Mouse (Mus musculus) spleen, adult 2 months (tissue): ENCODE measurements around the gene Wdr62. TPM values are rescaled to one million over a fixed set of nuclear protein-coding genes. Genes with fewer than 3 reads are reported as not detected.

Experiments used
- DNase-seq, 2 experiments: peaks; one replicate each; pipeline versions ENCODE4 v3.0.0 to v3.0.0-alpha.2; 2012 to 2021; ENCODE audit warnings: low spot score in 2 of 2, low read depth in 1 of 2
- H3K27ac ChIP-seq: fragments of 200-500 bp; 2 replicates; pipeline ENCODE4 v1.5.1; 2012; ENCODE audit warnings: low read length, inconsistent platforms; ENCODE audit not compliant: insufficient read depth
- H3K27me3 ChIP-seq: fragments of 200-500 bp; 2 replicates; pipeline ENCODE4 v1.6.1; 2012; ENCODE audit warnings: mild to moderate bottlenecking, moderate library complexity, low read length, inconsistent platforms; ENCODE audit not compliant: control insufficient read depth, insufficient read depth
- H3K36me3 ChIP-seq: fragments of 200-500 bp; 2 replicates; pipeline ENCODE4 v1.6.1; 2012; ENCODE audit warnings: mild to moderate bottlenecking, low read length, inconsistent platforms; ENCODE audit not compliant: control insufficient read depth, insufficient read depth
- H3K4me1 ChIP-seq: fragments of 200-500 bp; 2 replicates; pipeline ENCODE4 v1.6.1; 2011; ENCODE audit warnings: inconsistent platforms; ENCODE audit not compliant: control insufficient read depth, insufficient read depth, insufficient read length
- H3K4me3 ChIP-seq: fragments of 200-500 bp; 2 replicates; pipeline ENCODE4 v1.5.1; 2011; ENCODE audit warnings: mild to moderate bottlenecking, inconsistent platforms; ENCODE audit not compliant: insufficient read depth, insufficient read length; ENCODE audit errors: extremely low read depth
- CTCF ChIP-seq: fragments of 200-500 bp; IDR thresholded peaks from 2 replicates; pipeline ENCODE4 v1.5.1; 2011; ENCODE audit warnings: mild to moderate bottlenecking, inconsistent platforms; ENCODE audit not compliant: insufficient read depth, insufficient read length, insufficient replicate concordance; ENCODE audit errors: extremely low read depth
- POLR2A ChIP-seq: fragments of 200-500 bp; IDR thresholded peaks from 2 replicates; pipeline ENCODE4 v1.6.1; 2011; ENCODE audit warnings: low read depth, low read length, inconsistent platforms
- WGBS: fragments of 180-500 bp; shearing (Covaris S2); methylation state at CpG from one replicate; pipeline ENCODE4 v1.1.7; 2018; 5-methylcytosine and 5-hydroxymethylcytosine counted together
- polyA plus RNA-seq: library from polyadenylated mRNA; depleted of rRNA; stranded (reverse); fragments of >200 nt; gene quantifications from 2 replicates; pipeline ENCODE4 v1.2.3, GENCODE M21; 2012

Gene Wdr62
- polyA plus RNA-seq, 1 experiment: 15.7 TPM

GRCm38 (mm10) chr7:30233387-30233786, 46.8 kb downstream of the Wdr62 start:
- Histone ChIP-seq H3K27me3 (no peaks in the 10 kb centered on the region), H3K27ac (no peak overlapping the region), H3K36me3 (no peaks in the 10 kb centered on the region; the same call in none of the 2 replicates), H3K4me3 (no peak overlapping the region), H3K4me1 (no peaks in the 10 kb centered on the region; the same call in 1 of the 2 replicates)
- no peak for DNase-seq
- 91% methylated on average over 20 of the region's 20 CpGs for WGBS
- TF ChIP-seq CTCF: no peak

- Histone ChIP-seq H3K4me3 (peak overlapping the region; percentile 85), H3K4me1 (no peaks in the 10 kb centered on the region; the same call in 1 of the 2 replicates), H3K27me3 (no peaks in the 10 kb centered on the region), H3K36me3 (no peaks in the 10 kb centered on the region; the same call in none of the 2 replicates), H3K27ac (0 out of 2 replicates have a peak overlapping the region, but pooled peaks have one; percentile 27)
- TF ChIP-seq CTCF (peak; percentile 26; the same call in 1 of the 2 replicates), POLR2A (no peak)
- WGBS: 7% methylated on average over 24 of the region's 24 CpGs
- DNase-seq: peak in 1 of 2 experiments; percentile 45
These were observed 47.5 kb downstream of the Wdr62 start for GRCm38 (mm10) chr7:30232631-30233148.

GRCm38 (mm10) chr7:30231669-30232454, 48.4 kb downstream of the Wdr62 start, which contains the start of the genes Polr2i and Tbcb:
TSS of gene Polr2i (plus strand) at chr7:30231948.
TSS of gene Tbcb (minus strand) at chr7:30232272.
- Histone ChIP-seq H3K27me3 (no peaks in the 10 kb centered on the region), H3K27ac (peak within 1 kb of the TSS; percentile 88), H3K4me1 (no peaks in the 10 kb centered on the region; the same call in 1 of the 2 replicates), H3K36me3 (peaks cover 2% of the 10 kb centered on the region), H3K4me3 (peak within 1 kb of the TSS; percentile 85)
- WGBS: under 1% methylated on average over 66 of the region's 67 CpGs
- peak; percentile 94 to 95 for DNase-seq
- peak; percentile 53 for TF ChIP-seq POLR2A
- no peak for TF ChIP-seq CTCF

GRCm38 (mm10) chr7:30231328-30231668, 48.9 kb downstream of the Wdr62 start:
- no peaks in the 10 kb centered on the region; the same call in 1 of the 2 replicates for H3K4me1 ChIP-seq
- peaks cover 5% of the 10 kb centered on the region for H3K36me3 ChIP-seq
- DNase-seq: no peak
- no peaks in the 10 kb centered on the region for H3K27me3 ChIP-seq
- no peak for TF ChIP-seq CTCF
- TF ChIP-seq POLR2A: no peak
- H3K4me3 ChIP-seq: peak overlapping the region; percentile 85
- H3K27ac ChIP-seq: 0 out of 2 replicates have a peak overlapping the region, but pooled peaks have one; percentile 34
- WGBS: under 1% methylated on average over 16 of the region's 16 CpGs

GRCm38 (mm10) chr7:30224206-30224605, 56.0 kb downstream of the Wdr62 start:
- Histone ChIP-seq H3K36me3 (peaks cover 22% of the 10 kb centered on the region), H3K4me3 (no peak overlapping the region), H3K4me1 (peaks cover under 1% of the 10 kb centered on the region; the same call in 1 of the 2 replicates), H3K27ac (no peak overlapping the region), H3K27me3 (no peaks in the 10 kb centered on the region)
- TF ChIP-seq POLR2A: no peak
- no peak for TF ChIP-seq CTCF
- 91% methylated on average over 12 of the region's 12 CpGs for WGBS
- no peak for DNase-seq

- Histone ChIP-seq H3K4me1 (peaks cover 5% of the 10 kb centered on the region; the same call in 1 of the 2 replicates), H3K4me3 (no peak overlapping the region), H3K36me3 (peaks cover 22% of the 10 kb centered on the region), H3K27ac (no peak overlapping the region), H3K27me3 (no peaks in the 10 kb centered on the region)
- WGBS: 88% methylated on average over 5 of the region's 5 CpGs
- DNase-seq: no peak
- TF ChIP-seq POLR2A (no peak), CTCF (no peak)
These were observed 58.0 kb downstream of the Wdr62 start for GRCm38 (mm10) chr7:30222205-30222604.

- 77% methylated on average over 3 of the region's 3 CpGs for WGBS
- no peak for DNase-seq
These were observed 58.8 kb downstream of the Wdr62 start for GRCm38 (mm10) chr7:30221433-30221832.

More at GRCm38 (mm10) chr7:30221433-30221832, 58.8 kb downstream of the Wdr62 start:
- no peak overlapping the region for H3K4me3 ChIP-seq
- no peak for TF ChIP-seq CTCF
- H3K27me3 ChIP-seq: no peaks in the 10 kb centered on the region
- H3K36me3 ChIP-seq: peaks cover 18% of the 10 kb centered on the region
- H3K27ac ChIP-seq: no peak overlapping the region
- peaks cover 5% of the 10 kb centered on the region; the same call in 1 of the 2 replicates for H3K4me1 ChIP-seq
